Mouse (Mus musculus) liver, postnatal 0 days (tissue): Measurements from ENCODE around the gene C4bp.

Experiments used
- CTCF ChIP-seq: sonication (generic); IDR thresholded peaks from 2 replicates; pipeline ENCODE4 v1.5.1; 2016; ENCODE audit warnings: antibody characterized with exemption, low read depth
- EP300 ChIP-seq: IDR thresholded peaks from 2 replicates; pipeline ENCODE4 v1.6.1; 2016; ENCODE audit warnings: antibody characterized with exemption, low read depth, mild to moderate bottlenecking

GRCm38 (mm10) chr1:130644103-130644502 is 17.3 kb downstream of the C4bp start:
- TF ChIP-seq CTCF = no peak
- TF ChIP-seq EP300 = no peak
